Mouse (Mus musculus) CD4-positive, CD25-positive, alpha-beta regulatory T cell, adult 9 weeks (primary cell): ENCODE measurements around the gene Abcg4. TPM values are rescaled to one million over a fixed set of nuclear protein-coding genes. Genes with fewer than 3 reads are reported as not detected.

Experiments used
- polyA plus RNA-seq: library from polyadenylated mRNA; unstranded; fragments of 100-300 nt; shearing (Covaris generic); gene quantifications from one replicate; pipeline ENCODE4 v1.2.1, GENCODE M21; 2017

The Abcg4 gene
- polyA plus RNA-seq: not detected

GRCm38 (mm10) chr9:44288076-44288958, at the start of gene Abcg4:
TSS of gene Abcg4 (minus strand) at chr9:44288615.

GRCm38 (mm10) chr9:44334396-44335330, 46.2 kb upstream of the Abcg4 start, which contains the start of gene H2afx:
TSS of gene H2afx (plus strand) at chr9:44334694.

GRCm38 (mm10) chr9:44325768-44326370, 37.5 kb upstream of the Abcg4 start, which contains the start of gene Dpagt1:
TSS of gene Dpagt1 (plus strand) at chr9:44326019.

GRCm38 (mm10) chr9:44319887-44320798, 31.7 kb upstream of the Abcg4 start, which contains the start of gene C2cd2l:
TSS of gene C2cd2l (minus strand) at chr9:44320285.

GRCm38 (mm10) chr9:44305466-44306079, 17.2 kb upstream of the Abcg4 start, which contains the start of gene Hinfp:
TSS of gene Hinfp (minus strand) at chr9:44305671.

GRCm38 (mm10) chr9:44268432-44268831, 20.0 kb downstream of the Abcg4 start, which contains the start of gene Nlrx1:
TSS of gene Nlrx1 (minus strand) at chr9:44268599.

GRCm38 (mm10) chr9:44251314-44251713, 37.1 kb downstream of the Abcg4 start, which contains the start of gene Pdzd3:
TSS of gene Pdzd3 (minus strand) at chr9:44251471.

GRCm38 (mm10) chr9:44240399-44240798, 48.0 kb downstream of the Abcg4 start, which contains the start of gene Ccdc153:
TSS of gene Ccdc153 (plus strand) at chr9:44240676.

GRCm38 (mm10) chr9:44233802-44234478, 54.5 kb downstream of the Abcg4 start, which contains the start of gene Cbl:
TSS of gene Cbl (minus strand) at chr9:44234049.

Other genes with a start within 250 kb of the Abcg4 start
- gene Thy1, start 245.2 kb downstream of the Abcg4 start, polyA plus RNA-seq: 172 TPM
- 5.9 TPM for gene Usp2, start 221.6 kb downstream of the Abcg4 start, polyA plus RNA-seq
- not detected for gene Mfrp, start 186.9 kb downstream of the Abcg4 start, polyA plus RNA-seq
- not detected for gene C1qtnf5, start 181.4 kb downstream of the Abcg4 start, polyA plus RNA-seq
- gene Gm49380, start 175.1 kb downstream of the Abcg4 start, polyA plus RNA-seq: not detected
- 7.7 TPM for gene Rnf26, start 175.1 kb downstream of the Abcg4 start, polyA plus RNA-seq
- gene Mcam, start 154.1 kb downstream of the Abcg4 start, polyA plus RNA-seq: not detected
- 18.2 TPM for gene Cbl, start 54.6 kb downstream of the Abcg4 start, polyA plus RNA-seq
- gene Ccdc153, start 47.9 kb downstream of the Abcg4 start, polyA plus RNA-seq: not detected
- not detected for gene Pdzd3, start 37.1 kb downstream of the Abcg4 start, polyA plus RNA-seq
- 8.5 TPM for gene Nlrx1, start 20.0 kb downstream of the Abcg4 start, polyA plus RNA-seq
- gene Hinfp, start 17.1 kb upstream of the Abcg4 start, polyA plus RNA-seq: 40.4 TPM
- gene C2cd2l, start 31.7 kb upstream of the Abcg4 start, polyA plus RNA-seq: 5.9 TPM
- gene Dpagt1, start 37.4 kb upstream of the Abcg4 start, polyA plus RNA-seq: 26.7 TPM
- gene H2afx, start 46.1 kb upstream of the Abcg4 start, polyA plus RNA-seq: 13.2 TPM
- gene Hmbs, start 55.6 kb upstream of the Abcg4 start, polyA plus RNA-seq: 24.1 TPM
- 82.6 TPM for gene Vps11, start 73.1 kb upstream of the Abcg4 start, polyA plus RNA-seq
- gene Hyou1, start 90.9 kb upstream of the Abcg4 start, polyA plus RNA-seq: 26.6 TPM
- gene Slc37a4, start 108.2 kb upstream of the Abcg4 start, polyA plus RNA-seq: 29.0 TPM
- gene Rps25, start 118.5 kb upstream of the Abcg4 start, polyA plus RNA-seq: 2,154 TPM
- 157 TPM for gene Trappc4, start 119.0 kb upstream of the Abcg4 start, polyA plus RNA-seq
- 65.9 TPM for gene Ccdc84, start 130.0 kb upstream of the Abcg4 start, polyA plus RNA-seq
- gene Foxr1, start 152.5 kb upstream of the Abcg4 start, polyA plus RNA-seq: 0.14 TPM
- not detected for gene Upk2, start 166.4 kb upstream of the Abcg4 start, polyA plus RNA-seq
- 8.3 TPM for gene Bcl9l, start 194.2 kb upstream of the Abcg4 start, polyA plus RNA-seq